Mouse (Mus musculus) kidney, embryonic 15.5 days (tissue): ENCODE measurements around the gene Ccdc3. TPM values are rescaled to one million over a fixed set of nuclear protein-coding genes. Genes with fewer than 3 reads are reported as not detected.
"Not testable (repeated sequence)": the region's sequence is repeated elsewhere in the genome, so short reads cannot be mapped to it uniquely, and the experiment has no call there.

Experiments used
- ATAC-seq: fragments of 200-750 bp; cut with Nextera tagmentation; replicated peaks from 2 replicates; pipeline ENCODE4 v1.8.0; 2017; ENCODE audit warnings: moderate TSS enrichment; ENCODE audit not compliant: low FRiP score
- H3K27ac ChIP-seq: fragments of 300-500 bp; sonication (generic); 2 replicates; pipeline ENCODE4 v1.5.1; 2015; ENCODE audit warnings: mild to moderate bottlenecking, inconsistent platforms
- H3K27me3 ChIP-seq: fragments of 300-500 bp; sonication (generic); 2 replicates; pipeline ENCODE4 v1.6.1; 2015; ENCODE audit warnings: inconsistent platforms
- H3K36me3 ChIP-seq: fragments of 300-500 bp; sonication (generic); 2 replicates; pipeline ENCODE4 v1.6.1; 2015; ENCODE audit warnings: inconsistent platforms
- H3K4me1 ChIP-seq: fragments of 300-500 bp; sonication (generic); 2 replicates; pipeline ENCODE4 v1.6.1; 2015; ENCODE audit warnings: inconsistent platforms
- H3K4me2 ChIP-seq: fragments of 300-500 bp; sonication (generic); 2 replicates; pipeline ENCODE4 v1.6.1; 2015; ENCODE audit warnings: moderate library complexity, mild to moderate bottlenecking, inconsistent platforms
- H3K4me3 ChIP-seq: fragments of 300-500 bp; sonication (generic); replicated peaks from 2 replicates; pipeline ENCODE4 v1.5.1; 2015; ENCODE audit warnings: mild to moderate bottlenecking, inconsistent platforms
- H3K9ac ChIP-seq: fragments of 300-500 bp; sonication (generic); 2 replicates; pipeline ENCODE4 v1.6.1; 2015; ENCODE audit warnings: mild to moderate bottlenecking, inconsistent platforms
- H3K9me3 ChIP-seq: fragments of 300-500 bp; sonication (generic); replicated peaks from 2 replicates; pipeline ENCODE4 v1.6.1; 2016; ENCODE audit warnings: inconsistent platforms
- WGBS: fragments of 180-500 bp; shearing (Covaris S2); methylation state at CpG from one replicate; pipeline ENCODE4 v1.1.7; 2015; ENCODE audit warnings: mixed read lengths; 5-methylcytosine and 5-hydroxymethylcytosine counted together
- polyA plus RNA-seq: library from polyadenylated mRNA; unstranded; fragments of >200 nt; fragmentation: Nextera tagmentation; extraction: Ambion mirVana; gene quantifications from 2 replicates; pipeline ENCODE4 v1.2.1, GENCODE M21; 2015

Ccdc3 gene
- polyA plus RNA-seq: 12.6 and 15.8 TPM in 2 replicates

DNA sequence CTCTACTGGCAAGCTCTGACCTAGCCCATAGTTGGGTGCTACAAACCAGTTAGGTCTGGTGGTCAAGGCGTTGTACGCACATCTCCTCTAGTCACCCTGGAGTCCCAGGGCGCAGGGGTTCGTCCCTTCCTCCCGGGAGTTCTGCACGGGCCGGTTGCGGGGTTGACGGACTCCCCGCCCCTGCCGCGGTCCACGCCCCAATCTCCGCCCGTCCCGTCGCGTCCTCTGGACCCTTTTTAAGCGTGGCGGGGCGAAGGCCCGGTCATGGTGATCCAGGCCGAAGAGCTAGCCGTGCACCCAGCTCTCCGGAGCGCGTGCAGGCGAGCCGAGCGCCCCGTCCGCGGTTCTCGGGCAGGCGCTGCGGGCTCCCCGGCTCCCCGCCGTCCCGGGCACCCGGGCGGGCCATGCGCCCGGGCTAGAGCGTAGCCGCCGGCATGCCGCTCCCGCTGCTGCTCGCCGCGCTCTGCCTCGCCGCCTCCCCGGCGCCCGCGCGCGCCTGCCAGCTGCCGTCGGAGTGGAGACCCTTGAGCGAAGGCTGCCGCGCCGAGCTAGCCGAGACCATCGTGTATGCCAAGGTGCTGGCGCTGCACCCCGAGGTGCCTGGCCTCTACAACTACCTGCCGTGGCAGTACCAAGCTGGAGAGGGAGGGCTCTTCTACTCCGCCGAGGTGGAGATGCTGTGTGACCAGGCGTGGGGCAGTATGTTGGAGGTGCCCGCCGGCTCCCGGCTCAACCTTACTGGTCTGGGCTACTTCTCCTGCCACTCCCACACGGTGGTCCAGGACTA, at the start of gene Ccdc3:
Gene Ccdc3, plus strand, starts transcription at position 277 of the 787 bp plus-strand sequence.
- peak within 1 kb of the TSS; percentile 45 for H3K9ac ChIP-seq
- H3K4me1 ChIP-seq: peaks cover 28% of the 10 kb centered on the region
- no peaks in the 10 kb centered on the region for H3K9me3 ChIP-seq
- WGBS: under 1% methylated on average over 78 of the region's 78 CpGs
- H3K4me2 ChIP-seq: peak within 1 kb of the TSS; percentile 92
- H3K36me3 ChIP-seq: no peaks in the 10 kb centered on the region
- no peak within 1 kb of the TSS for H3K27ac ChIP-seq
- peak; percentile 68 for ATAC-seq
- peak within 1 kb of the TSS; percentile 55 for H3K4me3 ChIP-seq
- peaks cover 38% of the 10 kb centered on the region for H3K27me3 ChIP-seq

DNA sequence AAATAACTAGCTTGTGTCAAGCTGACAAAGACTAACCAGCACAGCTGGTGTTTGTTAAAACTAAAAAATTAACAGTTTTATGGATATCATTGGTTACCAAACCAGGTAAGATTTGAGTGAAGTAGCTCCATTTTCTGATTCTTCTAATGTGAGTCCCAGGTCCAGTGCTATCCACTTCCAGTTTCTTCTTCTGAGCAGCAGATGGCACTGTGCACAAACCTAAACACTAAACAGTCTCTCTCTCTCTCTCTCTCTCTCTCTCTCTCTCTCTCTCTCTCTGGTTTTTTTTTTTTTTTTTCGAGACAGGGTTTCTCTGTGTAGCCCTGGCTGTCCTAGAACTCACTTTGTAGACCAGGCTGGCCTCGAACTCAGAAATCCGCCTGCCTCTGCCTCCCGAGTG, 47.2 kb upstream of the Ccdc3 start:
- 84% methylated on average over 3 of the region's 4 CpGs for WGBS
- not testable (repeated sequence) for H3K4me2 ChIP-seq, ATAC-seq, H3K4me3 ChIP-seq, H3K27me3 ChIP-seq, H3K4me1 ChIP-seq, H3K36me3 ChIP-seq, H3K27ac ChIP-seq, H3K9me3 ChIP-seq, H3K9ac ChIP-seq

DNA sequence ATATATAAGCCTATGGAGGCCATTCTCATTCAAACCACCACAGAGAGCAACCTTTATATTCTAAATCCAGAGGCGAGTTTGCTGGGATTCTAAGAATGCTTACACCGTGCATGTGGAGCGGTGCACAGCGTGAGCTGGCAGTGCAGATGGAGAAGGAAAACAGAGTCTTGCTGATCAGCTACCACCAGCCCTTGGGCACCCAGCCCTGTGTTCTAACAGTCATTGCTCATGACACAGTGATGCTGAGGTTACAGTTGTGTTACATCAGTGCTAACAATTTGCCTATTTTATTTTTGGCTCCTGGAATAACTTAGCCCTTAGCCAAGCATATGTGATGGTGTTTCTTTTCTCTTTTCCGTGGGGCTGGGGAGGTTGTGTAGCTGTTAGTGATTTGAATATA, 42.7 kb upstream of the Ccdc3 start:
- WGBS: 87% methylated on average over 5 of the region's 5 CpGs
- H3K27me3 ChIP-seq: no peaks in the 10 kb centered on the region; the same call in 1 of the 2 replicates
- H3K4me2 ChIP-seq: no peak overlapping the region
- no peak overlapping the region for H3K27ac ChIP-seq
- H3K9ac ChIP-seq: no peak overlapping the region
- no peak overlapping the region for H3K4me3 ChIP-seq
- ATAC-seq: no peak
- H3K9me3 ChIP-seq: no peaks in the 10 kb centered on the region
- H3K36me3 ChIP-seq: no peaks in the 10 kb centered on the region
- H3K4me1 ChIP-seq: peaks cover 12% of the 10 kb centered on the region

DNA sequence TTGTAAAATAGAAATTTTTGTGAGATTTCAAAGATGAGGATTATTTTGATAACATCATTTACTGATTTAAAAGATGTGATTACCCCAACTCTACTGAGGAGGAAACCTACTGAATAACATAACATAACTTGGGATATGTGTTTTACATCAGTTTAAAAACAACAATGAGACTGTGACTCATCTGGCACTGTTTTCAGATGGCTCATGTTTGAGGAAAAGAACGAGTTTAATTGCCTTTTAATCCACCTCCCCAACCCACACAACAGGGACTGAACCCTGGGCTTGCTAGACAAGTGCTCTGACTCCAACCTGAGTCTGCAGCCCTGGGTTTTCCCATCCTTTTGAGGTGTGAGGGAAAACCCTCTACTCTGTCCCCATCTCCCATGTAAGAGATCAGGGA, 42.3 kb upstream of the Ccdc3 start:
- no peaks in the 10 kb centered on the region; the same call in 1 of the 2 replicates for H3K27me3 ChIP-seq
- H3K36me3 ChIP-seq: no peaks in the 10 kb centered on the region
- H3K27ac ChIP-seq: no peak overlapping the region
- peaks cover 12% of the 10 kb centered on the region for H3K4me1 ChIP-seq
- H3K9me3 ChIP-seq: no peaks in the 10 kb centered on the region
- H3K4me3 ChIP-seq: no peak overlapping the region
- ATAC-seq: no peak
- no peak overlapping the region for H3K9ac ChIP-seq
- H3K4me2 ChIP-seq: no peak overlapping the region
- WGBS: 40% methylated on average over 1 of the region's 1 CpGs

DNA sequence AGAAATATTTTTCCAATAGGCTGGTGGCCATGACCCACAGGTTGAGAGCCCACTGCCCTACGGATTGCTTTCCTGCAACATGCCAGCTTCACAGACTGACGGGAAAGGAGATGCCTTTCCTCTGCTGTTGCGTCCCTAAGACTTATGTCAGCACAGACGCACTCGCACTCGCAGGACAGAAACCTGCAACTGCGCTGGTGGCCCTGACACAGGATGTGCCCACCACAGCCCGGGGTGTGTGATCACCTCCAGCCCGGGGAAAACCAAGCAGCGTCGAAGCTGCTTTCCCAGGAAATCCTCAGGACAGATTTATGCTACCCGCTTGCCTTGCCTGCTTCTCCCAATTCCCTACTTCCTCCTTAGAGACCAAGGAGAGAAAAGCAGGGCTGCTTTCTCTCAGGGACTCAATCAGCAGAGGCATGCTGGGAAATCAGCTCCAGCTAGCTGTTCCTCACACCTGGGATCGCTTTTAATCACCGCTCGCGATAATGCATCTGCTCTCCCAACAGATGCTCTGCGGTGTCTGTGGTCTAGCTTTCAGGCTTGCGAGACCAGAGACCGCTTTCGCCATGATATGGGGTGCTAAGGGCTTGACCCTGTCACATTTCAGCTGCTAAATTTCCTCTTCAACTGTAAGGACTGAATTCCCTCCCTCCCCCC, 39.7 kb upstream of the Ccdc3 start:
- Histone ChIP-seq H3K9ac (peak overlapping the region; percentile 5; the same call in 1 of the 2 replicates), H3K4me3 (peak overlapping the region; percentile 29)

DNA sequence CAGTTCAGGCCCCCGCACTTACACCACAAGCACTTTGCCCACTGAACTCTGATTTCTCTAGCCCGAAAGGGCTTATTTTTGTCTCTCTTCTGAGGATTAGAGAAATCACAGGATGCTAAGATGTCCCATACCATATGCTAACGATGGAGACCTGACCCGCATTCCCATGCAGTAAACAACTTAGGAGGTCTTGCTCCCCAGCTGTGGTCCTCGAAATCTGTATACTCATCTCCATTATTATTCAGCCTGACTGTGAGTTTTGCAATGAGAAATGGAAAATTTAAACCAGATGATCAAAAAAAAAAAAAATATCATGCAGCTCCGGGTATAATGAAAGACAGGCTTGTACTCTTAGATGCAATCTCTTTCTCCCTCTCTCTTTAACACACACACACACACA, 38.4 kb upstream of the Ccdc3 start:
- ATAC-seq: no peak
- Histone ChIP-seq H3K36me3 (no peaks in the 10 kb centered on the region), H3K27me3 (no peaks in the 10 kb centered on the region; the same call in 1 of the 2 replicates), H3K4me2 (no peak overlapping the region), H3K4me3 (no peak overlapping the region), H3K9ac (no peak overlapping the region), H3K27ac (no peak overlapping the region), H3K9me3 (no peaks in the 10 kb centered on the region), H3K4me1 (peaks cover 12% of the 10 kb centered on the region)
- WGBS: 86% methylated on average over 6 of the region's 6 CpGs

More for the DNA sequence above, 39.7 kb upstream of the Ccdc3 start:
- H3K4me2 ChIP-seq: peak overlapping the region; percentile 64
- H3K4me1 ChIP-seq: peaks cover 12% of the 10 kb centered on the region
- ATAC-seq: no peak
- H3K36me3 ChIP-seq: no peaks in the 10 kb centered on the region
- H3K9me3 ChIP-seq: no peaks in the 10 kb centered on the region
- no peaks in the 10 kb centered on the region; the same call in 1 of the 2 replicates for H3K27me3 ChIP-seq
- H3K27ac ChIP-seq: no peak overlapping the region
- WGBS: 14% methylated on average over 20 of the region's 20 CpGs

DNA sequence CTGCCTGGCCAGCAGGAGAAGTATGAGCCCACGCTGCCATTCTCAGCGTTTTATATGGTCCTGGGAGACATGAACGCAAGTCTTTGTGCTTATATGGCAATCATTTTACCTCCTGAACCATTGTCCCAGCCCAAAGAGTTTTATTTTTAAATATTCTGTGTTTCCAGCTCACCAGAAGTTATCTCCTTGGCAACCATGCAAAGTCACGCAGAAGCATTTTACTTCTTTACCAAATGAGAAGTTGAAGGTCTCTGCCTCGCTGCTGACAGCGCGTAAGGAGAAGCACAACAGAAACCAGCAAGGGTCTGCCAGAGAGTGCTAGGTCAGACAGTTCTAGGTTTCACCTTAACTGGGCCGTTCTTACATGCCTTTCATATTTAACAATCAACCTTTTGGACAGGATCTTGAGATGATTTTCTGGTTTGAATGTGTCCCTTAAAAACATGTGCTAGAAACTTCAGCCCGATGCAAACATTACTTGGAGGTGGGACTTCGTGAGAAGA, 35.8 kb upstream of the Ccdc3 start:
- Histone ChIP-seq H3K4me1 (peaks cover 12% of the 10 kb centered on the region), H3K27ac (no peak overlapping the region), H3K9me3 (no peaks in the 10 kb centered on the region), H3K4me2 (no peak overlapping the region), H3K27me3 (no peaks in the 10 kb centered on the region; the same call in 1 of the 2 replicates), H3K4me3 (no peak overlapping the region), H3K36me3 (no peaks in the 10 kb centered on the region), H3K9ac (no peak overlapping the region)
- WGBS: 89% methylated on average over 10 of the region's 10 CpGs
- ATAC-seq: no peak

DNA sequence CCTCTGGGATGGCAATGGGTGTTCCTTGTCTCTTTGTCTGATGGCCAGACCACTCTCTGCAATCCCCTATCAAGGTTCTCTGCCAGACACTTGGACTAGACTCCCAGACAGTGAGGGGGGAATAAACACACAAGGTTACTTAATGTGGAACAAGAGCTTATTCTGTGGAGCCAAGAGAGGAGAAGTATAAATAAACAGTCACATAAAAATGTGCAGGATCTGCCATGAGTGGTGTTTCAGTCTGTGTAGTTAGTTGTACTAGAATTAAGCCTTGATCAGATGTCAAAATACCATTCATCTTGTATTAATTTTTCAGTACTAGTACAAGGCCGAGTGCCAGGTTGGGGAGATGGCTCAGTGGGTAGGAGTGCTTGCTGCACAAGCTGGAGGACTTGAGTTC, 34.7 kb upstream of the Ccdc3 start:
- H3K4me1 ChIP-seq: peaks cover 9% of the 10 kb centered on the region
- WGBS: 68% methylated on average over 1 of the region's 1 CpGs
- H3K9me3 ChIP-seq: no peaks in the 10 kb centered on the region
- no peak for ATAC-seq
- H3K36me3 ChIP-seq: no peaks in the 10 kb centered on the region
- H3K9ac ChIP-seq: no peak overlapping the region
- no peak overlapping the region for H3K4me2 ChIP-seq
- H3K27ac ChIP-seq: no peak overlapping the region
- H3K27me3 ChIP-seq: no peaks in the 10 kb centered on the region
- no peak overlapping the region for H3K4me3 ChIP-seq

DNA sequence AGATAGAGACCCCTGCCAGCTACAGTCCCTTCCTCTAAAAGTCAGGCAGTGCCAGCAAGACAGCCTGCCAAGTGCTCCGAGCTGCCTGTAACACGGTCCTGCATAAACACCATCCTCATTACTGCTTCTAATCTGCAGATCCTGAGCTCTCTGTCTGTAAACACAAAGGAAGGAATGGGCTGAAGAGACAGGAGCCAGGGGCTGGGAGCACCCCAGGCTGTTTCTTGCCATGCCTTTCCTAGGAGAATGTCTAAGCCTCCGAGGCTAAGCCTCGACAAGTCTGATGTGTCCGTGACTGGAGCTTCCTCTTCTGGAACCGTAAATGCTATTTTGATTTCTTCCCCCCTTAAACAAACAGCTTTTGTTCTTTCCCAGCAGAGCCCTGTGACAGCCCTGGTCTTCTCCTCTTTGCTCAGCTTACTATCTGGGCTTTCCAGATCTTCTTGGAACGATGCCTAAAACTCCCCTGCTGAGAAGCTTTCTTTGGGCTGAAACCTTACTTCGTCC, 24.7 kb upstream of the Ccdc3 start:
- no peaks in the 10 kb centered on the region for H3K36me3 ChIP-seq

DNA sequence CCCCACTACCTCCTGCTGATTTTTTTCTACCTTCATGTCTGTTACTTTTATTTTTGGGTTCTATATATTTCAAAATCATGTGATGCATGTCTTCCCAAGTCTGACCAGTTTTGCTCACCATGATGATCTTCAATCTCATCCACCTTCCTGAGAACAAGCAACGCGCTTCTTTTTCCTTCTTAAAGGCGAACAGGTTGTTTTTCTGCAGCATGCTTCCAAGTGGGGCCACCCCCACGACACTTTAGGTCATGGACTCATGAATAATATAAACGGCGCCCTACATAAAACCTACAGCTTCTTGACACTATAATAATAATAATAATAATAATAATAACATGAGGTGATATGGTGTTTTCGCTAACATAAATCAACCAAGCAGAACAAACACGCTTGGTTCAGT, 23.2 kb upstream of the Ccdc3 start:
- no peak for ATAC-seq
- H3K9ac ChIP-seq: no peak overlapping the region
- no peaks in the 10 kb centered on the region for H3K27me3 ChIP-seq
- H3K27ac ChIP-seq: no peak overlapping the region
- H3K9me3 ChIP-seq: no peaks in the 10 kb centered on the region
- peaks cover 7% of the 10 kb centered on the region for H3K4me1 ChIP-seq
- no peaks in the 10 kb centered on the region for H3K36me3 ChIP-seq
- 76% methylated on average over 8 of the region's 8 CpGs for WGBS
- no peak overlapping the region for H3K4me3 ChIP-seq
- no peak overlapping the region for H3K4me2 ChIP-seq

More for the DNA sequence above, 24.7 kb upstream of the Ccdc3 start:
- ATAC-seq: no peak
- H3K9ac ChIP-seq: no peak overlapping the region
- H3K4me3 ChIP-seq: no peak overlapping the region
- WGBS: 26% methylated on average over 8 of the region's 8 CpGs
- H3K27me3 ChIP-seq: no peaks in the 10 kb centered on the region
- H3K27ac ChIP-seq: 0 out of 2 replicates have a peak overlapping the region, but pooled peaks have one; percentile 14
- H3K4me1 ChIP-seq: peaks cover 7% of the 10 kb centered on the region
- 0 out of 2 replicates have a peak overlapping the region, but pooled peaks have one; percentile 5 for H3K4me2 ChIP-seq
- H3K9me3 ChIP-seq: no peaks in the 10 kb centered on the region

DNA sequence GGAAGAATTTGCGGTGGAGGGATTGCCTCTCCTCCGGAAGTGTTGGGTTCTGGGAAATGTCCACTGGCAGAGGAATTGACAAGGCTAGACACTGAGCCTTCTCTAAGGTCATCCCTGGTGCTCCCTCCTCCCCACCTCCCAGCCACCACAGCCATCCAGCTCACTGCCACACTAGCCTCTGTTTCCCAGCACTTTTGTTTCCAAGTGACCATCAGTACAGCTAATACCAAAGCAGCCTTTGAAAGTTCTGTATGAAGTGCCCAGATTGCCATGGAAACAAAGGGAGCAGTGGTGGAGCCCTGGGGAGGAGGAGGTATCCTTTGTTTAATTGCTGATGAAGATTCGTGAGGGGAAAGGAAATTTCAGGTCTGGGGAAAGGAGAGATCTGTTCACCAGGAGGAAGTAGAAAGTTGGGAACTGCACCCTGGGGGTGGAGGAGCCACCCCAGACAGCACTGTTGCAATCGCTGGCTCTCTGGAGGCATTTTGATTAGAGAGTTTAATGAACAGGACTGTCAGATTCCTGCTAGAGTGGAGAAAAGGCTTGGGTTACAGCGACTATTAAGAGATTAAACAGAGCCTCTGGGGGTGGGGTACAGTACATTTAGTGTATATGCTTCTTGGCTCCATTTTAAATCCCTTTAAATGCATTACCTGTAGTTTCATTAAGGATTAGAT, 20.6 kb upstream of the Ccdc3 start:
- WGBS: 29% methylated on average over 5 of the region's 5 CpGs
- H3K9me3 ChIP-seq: no peaks in the 10 kb centered on the region
- no peak overlapping the region for H3K27ac ChIP-seq
- H3K36me3 ChIP-seq: no peaks in the 10 kb centered on the region
- ATAC-seq: no peak
- peaks cover 7% of the 10 kb centered on the region for H3K4me1 ChIP-seq
- no peaks in the 10 kb centered on the region for H3K27me3 ChIP-seq
- H3K4me3 ChIP-seq: no peak overlapping the region
- H3K4me2 ChIP-seq: no peak overlapping the region
- no peak overlapping the region for H3K9ac ChIP-seq
